Mouse (Mus musculus): ENCODE measurements around the gene Prkn. TPM values are rescaled to one million over a fixed set of nuclear protein-coding genes. Genes with fewer than 3 reads are reported as not detected.
A peak's percentile ranks its signal among the peaks of the same experiment; 100 is the strongest.

Prkn gene
- polyA plus RNA-seq, 1 experiment = 0.70 TPM

DNA sequence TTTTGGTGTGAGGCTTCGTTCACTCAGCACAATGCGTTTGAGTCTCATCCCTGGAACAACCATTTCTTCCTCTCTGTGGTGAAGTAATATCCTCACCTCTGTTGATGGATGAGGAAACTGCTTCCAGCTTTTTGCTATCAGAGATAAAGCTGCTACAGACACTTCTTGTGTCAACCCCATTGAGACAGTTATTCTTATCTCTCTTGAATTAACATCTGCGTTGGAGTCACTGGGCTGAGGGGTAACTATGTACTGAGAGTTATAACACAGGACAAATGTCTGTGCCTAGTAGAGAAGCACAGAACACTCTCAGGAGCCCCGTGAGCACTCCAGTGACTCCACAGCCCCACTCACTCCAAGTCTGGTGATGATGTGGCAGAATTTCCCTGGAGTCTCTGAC lies 500.2 kb downstream of the Prkn start:
- TF ChIP-seq POLR2A (IDR thresholded peaks at IDR 0.05; ENCODE audit: low read depth, low read length) (no peak), CTCF (IDR thresholded peaks at IDR 0.05; ENCODE audit: borderline replicate concordance, insufficient read depth, low read length) (no peak)
- no peak overlapping the region for H3K27ac ChIP-seq (ENCODE audit: insufficient read depth, low read length)
- H3K4me3 ChIP-seq (ENCODE audit: insufficient read depth, low read length) = no peak overlapping the region
- H3K4me1 ChIP-seq (ENCODE audit: control insufficient read depth, insufficient read depth, low read length) = no peaks in the 10 kb centered on the region

DNA sequence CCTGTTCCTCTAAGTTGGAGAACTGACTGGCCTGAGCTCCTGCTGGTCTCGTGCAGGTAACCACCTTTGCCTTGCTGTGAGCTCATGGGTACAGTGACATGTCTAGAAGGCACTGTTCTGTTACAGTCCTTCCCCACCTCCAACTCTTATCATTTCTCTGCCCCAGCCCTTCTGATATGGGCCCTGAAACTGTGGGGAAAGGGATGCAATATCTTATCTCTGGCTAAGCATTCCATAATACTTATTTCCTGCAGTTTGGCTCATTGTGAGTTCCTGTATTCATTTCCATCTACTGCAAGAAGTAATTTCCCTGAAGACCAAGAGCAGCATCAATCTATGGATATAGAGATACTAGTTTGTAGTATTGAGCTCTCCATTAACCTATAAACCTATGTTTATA lies 506.1 kb downstream of the Prkn start:
- TF ChIP-seq POLR2A (IDR thresholded peaks at IDR 0.05; ENCODE audit: low read depth, low read length) (no peak), CTCF (IDR thresholded peaks at IDR 0.05; ENCODE audit: borderline replicate concordance, insufficient read depth, low read length) (no peak)
- no peak overlapping the region for H3K4me3 ChIP-seq (ENCODE audit: insufficient read depth, low read length)
- H3K27ac ChIP-seq (ENCODE audit: insufficient read depth, low read length) = no peak overlapping the region
- H3K4me1 ChIP-seq (ENCODE audit: control insufficient read depth, insufficient read depth, low read length) = no peaks in the 10 kb centered on the region

DNA sequence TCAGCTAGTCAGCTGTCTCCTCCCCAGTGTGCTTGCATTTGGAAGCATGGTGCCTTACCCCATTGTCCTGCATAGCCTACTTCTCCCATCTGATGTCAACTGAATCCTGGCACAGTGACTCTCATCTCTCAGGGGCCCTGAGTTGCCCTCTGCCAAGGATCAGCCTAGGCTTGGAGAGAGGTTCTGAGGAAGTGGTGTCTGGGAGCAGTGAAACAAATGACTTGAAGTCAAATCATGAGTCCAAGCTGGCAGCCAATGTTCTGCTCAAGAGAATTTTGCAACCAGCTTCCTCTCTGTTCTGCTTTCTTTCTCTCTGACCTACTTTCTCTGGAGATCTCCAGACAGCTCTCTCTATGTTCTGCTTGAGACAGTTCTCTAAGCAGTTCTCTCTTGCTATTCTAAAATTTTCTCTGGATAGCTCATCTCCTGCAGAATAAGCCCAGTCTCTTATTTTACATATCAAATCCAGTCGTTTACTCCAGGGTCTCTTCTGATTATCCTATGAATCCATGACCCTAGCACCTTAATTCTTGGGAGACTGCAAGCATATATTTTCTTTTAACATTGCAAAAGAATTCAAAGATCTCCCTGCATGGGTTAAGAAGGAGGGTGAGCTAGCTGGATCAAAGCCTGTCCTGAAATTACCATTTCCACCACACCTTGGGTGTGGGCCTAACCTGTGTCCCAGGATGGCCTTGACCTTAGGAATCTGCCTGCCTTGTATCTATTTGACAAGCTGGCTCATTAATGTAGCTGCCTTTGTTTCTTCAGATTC lies 512.8 kb downstream of the Prkn start:
- no peak overlapping the region for H3K4me3 ChIP-seq (ENCODE audit: insufficient read depth, low read length)
- H3K4me1 ChIP-seq (ENCODE audit: control insufficient read depth, insufficient read depth, low read length) = no peaks in the 10 kb centered on the region
- H3K27ac ChIP-seq (ENCODE audit: insufficient read depth, low read length) = no peak overlapping the region
- no peak for TF ChIP-seq CTCF (IDR thresholded peaks at IDR 0.05; ENCODE audit: borderline replicate concordance, insufficient read depth, low read length)
- no peak for TF ChIP-seq POLR2A (IDR thresholded peaks at IDR 0.05; ENCODE audit: low read depth, low read length)

DNA sequence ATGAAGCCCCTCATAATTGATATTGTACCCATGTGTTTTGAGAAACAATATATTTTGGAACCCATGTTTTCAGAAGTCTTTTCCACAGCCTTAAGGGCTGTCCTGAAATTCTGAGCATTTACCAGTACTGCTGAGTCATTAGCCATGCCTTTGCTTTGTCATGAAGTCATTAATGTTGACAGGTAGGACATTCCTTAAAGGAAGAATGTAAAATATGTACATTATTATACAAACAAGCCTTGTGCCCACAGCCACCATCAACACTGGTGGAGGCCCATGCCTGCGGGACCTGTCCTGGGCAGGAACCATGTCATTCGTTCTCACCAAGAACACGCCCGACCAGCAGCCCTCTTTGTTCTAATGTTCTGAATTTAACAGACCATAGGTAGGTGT lies 513.4 kb downstream of the Prkn start:
- H3K4me3 ChIP-seq (ENCODE audit: insufficient read depth, low read length) = no peak overlapping the region
- H3K27ac ChIP-seq (ENCODE audit: insufficient read depth, low read length) = no peak overlapping the region
- no peaks in the 10 kb centered on the region for H3K4me1 ChIP-seq (ENCODE audit: control insufficient read depth, insufficient read depth, low read length)
- TF ChIP-seq CTCF (IDR thresholded peaks at IDR 0.05; ENCODE audit: borderline replicate concordance, insufficient read depth, low read length) = no peak
- TF ChIP-seq POLR2A (IDR thresholded peaks at IDR 0.05; ENCODE audit: low read depth, low read length) = no peak

DNA sequence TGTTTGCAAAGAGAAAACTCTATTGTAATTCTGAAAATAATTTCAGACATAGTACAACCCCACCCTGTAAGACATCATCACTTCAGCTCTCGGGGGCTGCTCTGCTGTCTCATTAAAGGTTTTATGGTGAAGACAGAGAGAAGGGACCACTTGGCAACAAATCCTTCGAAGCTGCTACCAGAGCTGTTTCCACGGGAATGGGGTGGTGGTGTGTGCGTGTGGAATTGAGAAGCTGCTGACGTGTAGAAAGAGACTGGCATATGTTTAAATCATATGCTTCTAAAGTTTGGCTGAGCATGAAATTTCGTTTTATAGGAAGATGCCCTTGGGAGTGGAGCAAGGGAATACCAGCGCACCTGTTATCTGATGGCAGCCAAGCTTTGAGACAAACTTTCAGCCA lies 514.2 kb downstream of the Prkn start:
- Histone ChIP-seq H3K4me3 (ENCODE audit: insufficient read depth, low read length) (no peak overlapping the region), H3K27ac (ENCODE audit: insufficient read depth, low read length) (no peak overlapping the region), H3K4me1 (ENCODE audit: control insufficient read depth, insufficient read depth, low read length) (no peaks in the 10 kb centered on the region)
- TF ChIP-seq POLR2A (IDR thresholded peaks at IDR 0.05; ENCODE audit: low read depth, low read length) = no peak
- no peak for TF ChIP-seq CTCF (IDR thresholded peaks at IDR 0.05; ENCODE audit: borderline replicate concordance, insufficient read depth, low read length)

DNA sequence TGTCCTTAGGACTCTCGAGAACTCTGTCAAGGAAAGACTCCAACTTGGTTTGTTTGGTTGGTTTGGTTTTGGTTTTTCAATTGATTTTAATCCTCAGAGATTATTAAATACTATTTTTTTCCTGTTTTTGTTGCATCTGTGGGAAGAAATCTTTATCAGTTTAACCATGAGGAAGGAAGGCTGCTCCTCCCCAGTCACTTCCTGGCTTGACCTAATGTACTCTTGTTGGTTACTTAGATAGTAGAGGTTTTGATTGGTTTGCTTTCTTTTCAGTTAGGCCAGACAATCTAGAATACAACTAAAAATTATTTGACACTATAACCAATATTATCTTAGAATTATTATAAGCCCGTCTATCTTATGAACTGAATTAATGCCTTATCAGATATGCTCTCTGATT lies 535.3 kb downstream of the Prkn start:
- H3K27ac ChIP-seq (ENCODE audit: insufficient read depth, low read length) = no peak overlapping the region
- TF ChIP-seq POLR2A (IDR thresholded peaks at IDR 0.05; ENCODE audit: low read depth, low read length) (no peak), CTCF (IDR thresholded peaks at IDR 0.05; ENCODE audit: borderline replicate concordance, insufficient read depth, low read length) (no peak)
- no peak overlapping the region for H3K4me3 ChIP-seq (ENCODE audit: insufficient read depth, low read length)
- no peaks in the 10 kb centered on the region for H3K4me1 ChIP-seq (ENCODE audit: control insufficient read depth, insufficient read depth, low read length)

DNA sequence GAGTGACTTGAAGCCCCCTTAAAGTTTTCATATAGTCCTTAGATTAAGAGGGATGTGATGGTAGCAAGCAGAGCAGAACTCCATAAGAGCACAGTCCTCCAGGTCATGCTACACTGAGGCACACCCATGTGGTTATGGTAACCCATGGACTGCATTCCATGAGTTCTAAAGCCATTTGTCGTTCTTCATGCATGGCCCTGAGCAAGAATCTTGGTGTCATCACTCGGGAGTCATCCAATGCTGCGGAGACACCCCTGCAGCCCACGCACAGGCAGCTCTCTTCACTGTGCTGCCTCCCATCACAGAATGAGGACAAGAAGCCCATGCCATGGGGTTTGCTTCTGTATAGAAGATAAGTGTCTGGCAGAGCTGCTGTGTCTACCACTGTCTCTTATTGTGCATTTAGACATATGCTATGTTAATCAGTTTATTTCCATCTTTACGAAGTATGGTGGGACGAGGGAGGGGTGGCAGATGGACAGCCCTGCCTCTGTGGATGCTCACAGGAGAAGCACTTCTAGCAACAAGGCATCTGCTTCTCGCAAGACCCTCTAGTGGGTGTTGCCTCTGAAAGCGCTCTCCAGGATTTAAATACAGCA lies 543.3 kb downstream of the Prkn start:
- Histone ChIP-seq H3K4me1 (ENCODE audit: control insufficient read depth, insufficient read depth, low read length) (0 out of 2 replicates have a peak, but pooled peaks cover 5% of the 10 kb centered on the region), H3K4me3 (ENCODE audit: insufficient read depth, low read length) (no peak overlapping the region), H3K27ac (ENCODE audit: insufficient read depth, low read length) (no peak overlapping the region)
- no peak for TF ChIP-seq CTCF (IDR thresholded peaks at IDR 0.05; ENCODE audit: borderline replicate concordance, insufficient read depth, low read length)
- TF ChIP-seq POLR2A (IDR thresholded peaks at IDR 0.05; ENCODE audit: low read depth, low read length) = no peak

DNA sequence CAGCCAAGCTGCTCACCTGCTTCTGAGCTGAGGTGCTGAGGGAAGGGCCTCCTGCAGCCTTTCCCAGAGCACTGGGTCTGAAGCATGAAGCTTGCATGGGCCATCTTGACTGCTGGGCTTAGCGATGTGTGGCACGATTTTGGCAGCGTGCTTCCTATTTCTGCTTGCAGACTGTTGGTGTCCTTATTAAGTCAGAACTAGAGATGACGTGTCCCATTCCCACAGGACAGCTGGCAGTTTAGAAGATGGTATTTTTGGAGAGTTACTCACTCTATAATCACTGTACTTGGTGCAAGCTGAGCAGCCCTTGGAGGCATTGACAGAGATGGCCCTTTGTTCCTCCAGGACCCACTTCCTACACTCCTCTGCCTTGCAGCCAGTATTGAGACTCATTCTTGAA lies 545.1 kb downstream of the Prkn start:
- TF ChIP-seq POLR2A (IDR thresholded peaks at IDR 0.05; ENCODE audit: low read depth, low read length) (no peak), CTCF (IDR thresholded peaks at IDR 0.05; ENCODE audit: borderline replicate concordance, insufficient read depth, low read length) (no peak)
- H3K27ac ChIP-seq (ENCODE audit: insufficient read depth, low read length) = no peak overlapping the region
- H3K4me1 ChIP-seq (ENCODE audit: control insufficient read depth, insufficient read depth, low read length) = 0 out of 2 replicates have a peak, but pooled peaks cover 5% of the 10 kb centered on the region
- no peak overlapping the region for H3K4me3 ChIP-seq (ENCODE audit: insufficient read depth, low read length)

DNA sequence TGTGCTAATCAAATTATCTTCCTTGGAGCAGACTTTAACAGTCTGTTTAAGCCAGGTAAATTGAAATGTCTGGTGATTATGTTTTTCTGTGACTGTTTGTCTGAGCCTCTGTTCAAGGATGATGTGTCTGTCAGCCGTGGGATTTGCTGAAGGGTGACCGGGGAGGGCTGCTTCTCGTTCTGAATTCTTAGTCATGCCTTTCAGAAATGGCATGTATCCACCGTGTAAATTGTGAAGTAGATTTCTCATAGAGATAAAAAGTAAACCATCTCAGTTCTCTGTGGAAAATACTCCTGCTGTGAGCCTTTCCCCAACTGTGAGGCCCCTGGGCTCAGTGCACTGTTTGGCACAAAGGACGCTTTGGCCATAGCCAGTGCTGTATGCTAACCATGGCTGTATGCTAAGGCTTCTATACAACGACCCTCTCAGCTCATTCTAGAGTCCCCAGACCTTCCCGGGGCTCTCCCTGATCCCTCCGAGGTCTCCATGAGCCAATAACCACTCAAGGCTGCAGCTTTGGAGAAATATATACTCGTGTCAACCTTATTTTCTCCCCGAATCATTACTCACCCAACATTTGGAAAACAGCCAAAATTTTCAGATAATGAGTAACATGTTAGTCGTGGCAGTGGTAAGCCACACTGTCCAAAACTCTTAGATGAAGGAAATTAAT lies 552.6 kb downstream of the Prkn start:
- peaks cover 9% of the 10 kb centered on the region for H3K4me1 ChIP-seq (ENCODE audit: control insufficient read depth, insufficient read depth, low read length)
- TF ChIP-seq CTCF (IDR thresholded peaks at IDR 0.05; ENCODE audit: borderline replicate concordance, insufficient read depth, low read length) (no peak), POLR2A (IDR thresholded peaks at IDR 0.05; ENCODE audit: low read depth, low read length) (no peak)
- H3K27ac ChIP-seq (ENCODE audit: insufficient read depth, low read length) = peak overlapping the region; percentile 55
- H3K4me3 ChIP-seq (ENCODE audit: insufficient read depth, low read length) = no peak overlapping the region

DNA sequence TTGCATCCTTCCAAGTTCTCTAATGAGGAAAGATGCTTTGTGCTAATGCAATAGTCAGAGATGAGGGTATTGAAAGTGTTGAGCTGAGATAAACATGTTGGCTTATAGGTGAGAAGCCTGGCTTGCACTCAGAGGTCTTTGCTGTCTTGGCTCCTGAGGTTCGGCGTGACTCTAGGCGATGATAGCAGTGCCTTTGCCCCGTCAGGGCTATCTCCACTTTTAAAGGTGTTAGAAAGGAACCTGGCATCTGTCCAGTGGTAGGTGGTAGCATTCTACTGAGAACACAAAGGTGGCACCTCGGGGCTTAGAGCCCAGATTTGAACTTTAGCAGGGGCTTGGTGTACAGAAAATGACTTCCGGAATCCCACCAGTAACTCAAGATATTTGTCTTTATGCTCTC lies 554.4 kb downstream of the Prkn start:
- TF ChIP-seq CTCF (IDR thresholded peaks at IDR 0.05; ENCODE audit: borderline replicate concordance, insufficient read depth, low read length) = no peak
- TF ChIP-seq POLR2A (IDR thresholded peaks at IDR 0.05; ENCODE audit: low read depth, low read length) = no peak
- Histone ChIP-seq H3K4me1 (ENCODE audit: control insufficient read depth, insufficient read depth, low read length) (peaks cover 9% of the 10 kb centered on the region), H3K4me3 (ENCODE audit: insufficient read depth, low read length) (no peak overlapping the region), H3K27ac (ENCODE audit: insufficient read depth, low read length) (no peak overlapping the region)
